Mouse (Mus musculus): ENCODE measurements around the gene Sgk1. TPM values are rescaled to one million over a fixed set of nuclear protein-coding genes. Genes with fewer than 3 reads are reported as not detected.
A peak's percentile ranks its signal among the peaks of the same experiment; 100 is the strongest.

Sgk1 gene
- polyA plus RNA-seq, 1 experiment from 2014 or later = 40.2 TPM

- Histone ChIP-seq H3K4me1 (ENCODE audit: control insufficient read depth, insufficient read depth, low read length) (no peaks in the 10 kb centered on the region), H3K4me2 (ENCODE audit: low read depth, low read length) (no peak overlapping the region), H3K9me3 (replicated peaks; ENCODE audit: control insufficient read depth, low read length) (no peaks in the 10 kb centered on the region), H3K4me3 (ENCODE audit: low read depth, low read length) (no peak overlapping the region), H3K27me3 (ENCODE audit: control insufficient read depth, insufficient read depth, low read length) (no peaks in the 10 kb centered on the region), H3K36me3 (replicated peaks; ENCODE audit: control insufficient read depth, insufficient read depth, low read depth, low read length) (no peaks in the 10 kb centered on the region), H3K27ac (replicated peaks; ENCODE audit: low read depth, low read length) (no peak overlapping the region), H3K9ac (replicated peaks; ENCODE audit: low read length) (no peak overlapping the region)
- DNase-seq (ENCODE audit: low spot score) (no peak), ATAC-seq (replicated peaks; ENCODE audit: insufficient number of reproducible peaks, low FRiP score, low TSS enrichment, low read depth) (no peak)
- 93% methylated on average over 14 of the region's 14 CpGs for WGBS
Observed at GRCm38 (mm10) chr10:21853566-21854328, 28.2 kb upstream of the Sgk1 start.

DNA sequence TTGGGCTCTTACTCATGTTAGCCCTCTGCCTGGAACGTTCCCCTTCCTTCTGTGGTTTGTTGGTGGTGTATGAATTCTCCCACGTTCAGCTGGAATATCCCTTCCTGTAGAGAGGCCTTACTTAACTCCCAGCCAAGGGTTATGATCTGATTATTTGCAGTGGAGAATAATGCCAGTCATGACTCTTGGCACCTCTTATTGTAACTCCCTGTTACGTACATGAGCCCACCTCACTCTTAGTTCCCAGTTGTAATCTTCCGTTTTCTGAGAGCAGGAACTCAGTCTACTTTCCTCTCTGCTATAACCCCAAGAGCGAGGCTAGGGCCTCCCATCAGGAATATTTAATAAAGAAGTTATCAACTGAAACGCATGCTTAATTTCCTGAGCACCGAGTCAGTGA lies 26.6 kb upstream of the Sgk1 start:
- no peak for ATAC-seq (replicated peaks; ENCODE audit: insufficient number of reproducible peaks, low FRiP score, low TSS enrichment, low read depth)
- DNase-seq (ENCODE audit: low spot score) = no peak
- 90% methylated on average over 7 of the region's 7 CpGs for WGBS

DNA sequence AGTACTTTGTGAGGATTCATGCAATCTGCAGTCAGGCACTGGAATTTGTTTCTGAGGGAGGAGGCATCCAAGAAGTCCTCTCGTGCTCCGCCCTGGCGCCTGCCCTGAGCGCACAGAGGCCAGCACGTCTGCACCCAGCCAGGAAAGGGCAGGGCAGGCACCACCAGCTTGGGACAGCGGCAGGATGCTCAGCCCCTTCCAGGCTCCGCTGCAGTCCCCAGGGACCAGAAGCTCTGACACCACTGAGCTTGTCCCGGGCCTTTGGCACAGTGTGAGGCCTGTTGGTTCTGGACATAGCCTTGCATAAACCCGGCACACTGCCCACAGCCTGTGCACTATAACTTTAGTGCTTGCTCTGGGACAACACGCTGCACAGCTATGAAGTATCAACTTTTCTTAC lies 24.3 kb upstream of the Sgk1 start:
- no peaks in the 10 kb centered on the region for H3K36me3 ChIP-seq (replicated peaks; ENCODE audit: control insufficient read depth, insufficient read depth, low read depth, low read length)
- no peaks in the 10 kb centered on the region for H3K9me3 ChIP-seq (replicated peaks; ENCODE audit: control insufficient read depth, low read length)
- ATAC-seq (replicated peaks; ENCODE audit: insufficient number of reproducible peaks, low FRiP score, low TSS enrichment, low read depth) (no peak), DNase-seq (ENCODE audit: low spot score) (no peak)
- H3K4me3 ChIP-seq (ENCODE audit: low read depth, low read length) = no peak overlapping the region
- no peak overlapping the region for H3K9ac ChIP-seq (replicated peaks; ENCODE audit: low read length)
- H3K27ac ChIP-seq (replicated peaks; ENCODE audit: low read depth, low read length) = no peak overlapping the region
- 59% methylated on average over 10 of the region's 10 CpGs for WGBS
- H3K4me1 ChIP-seq (ENCODE audit: control insufficient read depth, insufficient read depth, low read length) = no peaks in the 10 kb centered on the region
- H3K27me3 ChIP-seq (ENCODE audit: control insufficient read depth, insufficient read depth, low read length) = no peaks in the 10 kb centered on the region
- H3K4me2 ChIP-seq (ENCODE audit: low read depth, low read length) = no peak overlapping the region

More for the DNA sequence above, 26.6 kb upstream of the Sgk1 start:
- Histone ChIP-seq H3K4me3 (ENCODE audit: low read depth, low read length) (no peak overlapping the region), H3K4me2 (ENCODE audit: low read depth, low read length) (no peak overlapping the region), H3K36me3 (replicated peaks; ENCODE audit: control insufficient read depth, insufficient read depth, low read depth, low read length) (no peaks in the 10 kb centered on the region), H3K9me3 (replicated peaks; ENCODE audit: control insufficient read depth, low read length) (no peaks in the 10 kb centered on the region), H3K27me3 (ENCODE audit: control insufficient read depth, insufficient read depth, low read length) (no peaks in the 10 kb centered on the region), H3K4me1 (ENCODE audit: control insufficient read depth, insufficient read depth, low read length) (no peaks in the 10 kb centered on the region), H3K27ac (replicated peaks; ENCODE audit: low read depth, low read length) (no peak overlapping the region), H3K9ac (replicated peaks; ENCODE audit: low read length) (no peak overlapping the region)

GRCm38 (mm10) chr10:21858437-21858974 lies 23.5 kb upstream of the Sgk1 start:
- Histone ChIP-seq H3K4me2 (ENCODE audit: low read depth, low read length) (no peak overlapping the region), H3K4me3 (ENCODE audit: low read depth, low read length) (no peak overlapping the region), H3K4me1 (ENCODE audit: control insufficient read depth, insufficient read depth, low read length) (no peaks in the 10 kb centered on the region), H3K9me3 (replicated peaks; ENCODE audit: control insufficient read depth, low read length) (no peaks in the 10 kb centered on the region), H3K36me3 (replicated peaks; ENCODE audit: control insufficient read depth, insufficient read depth, low read depth, low read length) (no peaks in the 10 kb centered on the region), H3K27me3 (ENCODE audit: control insufficient read depth, insufficient read depth, low read length) (no peaks in the 10 kb centered on the region), H3K9ac (replicated peaks; ENCODE audit: low read length) (no peak overlapping the region), H3K27ac (replicated peaks; ENCODE audit: low read depth, low read length) (no peak overlapping the region)
- DNase-seq (ENCODE audit: low spot score) = no peak
- WGBS = 75% methylated on average over 7 of the region's 7 CpGs
- ATAC-seq (replicated peaks; ENCODE audit: insufficient number of reproducible peaks, low FRiP score, low TSS enrichment, low read depth) = no peak

DNA sequence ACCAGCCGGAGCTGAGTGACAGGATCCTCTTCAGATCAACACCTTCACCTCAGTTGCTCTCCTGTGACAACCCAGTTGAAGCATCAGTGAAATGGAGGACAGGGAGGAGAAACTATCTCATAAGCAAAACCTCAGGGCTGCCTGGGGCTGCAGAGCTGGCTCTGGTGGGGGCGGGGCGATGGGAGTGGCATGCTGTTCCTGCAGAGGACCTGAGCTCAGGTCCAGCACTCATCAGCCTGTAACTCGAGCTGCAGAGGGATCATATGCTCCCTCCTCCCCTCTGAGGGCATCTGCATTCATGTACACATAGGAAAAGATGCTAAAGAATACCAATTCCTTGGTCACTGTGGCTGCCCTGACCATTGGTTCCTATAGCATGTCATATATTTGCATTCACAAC lies 15.5 kb upstream of the Sgk1 start:
- H3K27ac ChIP-seq (replicated peaks; ENCODE audit: low read depth, low read length) = no peak overlapping the region
- H3K9me3 ChIP-seq (replicated peaks; ENCODE audit: control insufficient read depth, low read length) = no peaks in the 10 kb centered on the region
- ATAC-seq (replicated peaks; ENCODE audit: insufficient number of reproducible peaks, low FRiP score, low TSS enrichment, low read depth) (peak; percentile 70; the same call in 1 of the 2 replicates), DNase-seq (ENCODE audit: low spot score) (peak; percentile 54)
- no peak overlapping the region for H3K4me2 ChIP-seq (ENCODE audit: low read depth, low read length)
- no peak overlapping the region for H3K9ac ChIP-seq (replicated peaks; ENCODE audit: low read length)
- no peaks in the 10 kb centered on the region for H3K36me3 ChIP-seq (replicated peaks; ENCODE audit: control insufficient read depth, insufficient read depth, low read depth, low read length)
- WGBS = 34% methylated on average over 4 of the region's 4 CpGs
- H3K4me3 ChIP-seq (ENCODE audit: low read depth, low read length) = no peak overlapping the region
- H3K27me3 ChIP-seq (ENCODE audit: control insufficient read depth, insufficient read depth, low read length) = no peaks in the 10 kb centered on the region
- no peaks in the 10 kb centered on the region for H3K4me1 ChIP-seq (ENCODE audit: control insufficient read depth, insufficient read depth, low read length)

- Histone ChIP-seq H3K9ac (replicated peaks; ENCODE audit: low read length) (no peak overlapping the region), H3K9me3 (replicated peaks; ENCODE audit: control insufficient read depth, low read length) (no peaks in the 10 kb centered on the region), H3K27ac (replicated peaks; ENCODE audit: low read depth, low read length) (no peak overlapping the region), H3K4me2 (ENCODE audit: low read depth, low read length) (no peak overlapping the region), H3K4me1 (ENCODE audit: control insufficient read depth, insufficient read depth, low read length) (no peaks in the 10 kb centered on the region), H3K36me3 (replicated peaks; ENCODE audit: control insufficient read depth, insufficient read depth, low read depth, low read length) (no peaks in the 10 kb centered on the region), H3K4me3 (ENCODE audit: low read depth, low read length) (no peak overlapping the region), H3K27me3 (ENCODE audit: control insufficient read depth, insufficient read depth, low read length) (no peaks in the 10 kb centered on the region)
- 95% methylated on average over 2 of the region's 2 CpGs for WGBS
- ATAC-seq (replicated peaks; ENCODE audit: insufficient number of reproducible peaks, low FRiP score, low TSS enrichment, low read depth) (no peak), DNase-seq (ENCODE audit: low spot score) (no peak)
Observed at GRCm38 (mm10) chr10:21868221-21868620, 13.8 kb upstream of the Sgk1 start.

- no peaks in the 10 kb centered on the region for H3K36me3 ChIP-seq (replicated peaks; ENCODE audit: control insufficient read depth, insufficient read depth, low read depth, low read length)
- WGBS = 84% methylated on average over 4 of the region's 4 CpGs
- H3K4me3 ChIP-seq (ENCODE audit: low read depth, low read length) = no peak overlapping the region
- H3K27me3 ChIP-seq (ENCODE audit: control insufficient read depth, insufficient read depth, low read length) = no peaks in the 10 kb centered on the region
- no peaks in the 10 kb centered on the region for H3K4me1 ChIP-seq (ENCODE audit: control insufficient read depth, insufficient read depth, low read length)
- no peak for ATAC-seq (replicated peaks; ENCODE audit: insufficient number of reproducible peaks, low FRiP score, low TSS enrichment, low read depth)
- no peak overlapping the region for H3K4me2 ChIP-seq (ENCODE audit: low read depth, low read length)
- no peaks in the 10 kb centered on the region for H3K9me3 ChIP-seq (replicated peaks; ENCODE audit: control insufficient read depth, low read length)
- H3K9ac ChIP-seq (replicated peaks; ENCODE audit: low read length) = no peak overlapping the region
- no peak for DNase-seq (ENCODE audit: low spot score)
- H3K27ac ChIP-seq (replicated peaks; ENCODE audit: low read depth, low read length) = no peak overlapping the region
Observed at GRCm38 (mm10) chr10:21868623-21869022, 13.4 kb upstream of the Sgk1 start.

DNA sequence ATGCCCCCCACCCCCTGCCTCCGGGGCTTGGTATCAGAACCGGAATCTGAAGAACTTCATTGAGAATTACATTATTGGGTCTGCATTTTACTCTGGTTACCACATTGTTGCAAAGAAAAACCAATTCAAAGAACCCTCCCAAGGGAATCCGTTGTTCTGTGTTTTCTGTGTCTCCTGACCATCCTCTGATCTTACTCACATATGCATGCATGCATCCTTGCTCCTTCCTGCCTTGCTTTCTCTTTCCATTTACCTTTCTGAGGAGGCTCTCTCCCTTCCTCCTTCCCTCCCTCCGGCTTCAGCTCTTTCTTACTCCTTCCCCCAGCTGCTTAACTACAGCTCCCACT lies 174 bp upstream of the Sgk1 start:
- H3K4me1 ChIP-seq (ENCODE audit: control insufficient read depth, insufficient read depth, low read length) = no peaks in the 10 kb centered on the region; the same call in 1 of the 2 replicates
- H3K9me3 ChIP-seq (replicated peaks; ENCODE audit: control insufficient read depth, low read length) = no peaks in the 10 kb centered on the region
- peak overlapping the region; percentile 39 for H3K4me3 ChIP-seq (ENCODE audit: low read depth, low read length)
- ATAC-seq (replicated peaks; ENCODE audit: insufficient number of reproducible peaks, low FRiP score, low TSS enrichment, low read depth) = no peak
- H3K27me3 ChIP-seq (ENCODE audit: control insufficient read depth, insufficient read depth, low read length) = no peaks in the 10 kb centered on the region
- peak overlapping the region; percentile 42; the same call in 1 of the 2 replicates for H3K27ac ChIP-seq (replicated peaks; ENCODE audit: low read depth, low read length)
- DNase-seq (ENCODE audit: low spot score) = peak; percentile 72
- H3K9ac ChIP-seq (replicated peaks; ENCODE audit: low read length) = peak overlapping the region; percentile 57
- WGBS = 24% methylated on average over 4 of the region's 4 CpGs
- peak overlapping the region; percentile 69 for H3K4me2 ChIP-seq (ENCODE audit: low read depth, low read length)
- no peaks in the 10 kb centered on the region for H3K36me3 ChIP-seq (replicated peaks; ENCODE audit: control insufficient read depth, insufficient read depth, low read depth, low read length)

Measured in embryonic facial prominence, embryonic 11.5 days (tissue).